Mouse (Mus musculus) spleen, adult 2 months (tissue): ENCODE data around the gene Cfap221.

Experiments
- CTCF ChIP-seq: fragments of 200-500 bp; IDR thresholded peaks from 2 replicates; pipeline ENCODE4 v1.5.1; 2011; ENCODE audit warnings: mild to moderate bottlenecking, inconsistent platforms; ENCODE audit not compliant: insufficient read depth, insufficient read length, insufficient replicate concordance; ENCODE audit errors: extremely low read depth
- POLR2A ChIP-seq: fragments of 200-500 bp; IDR thresholded peaks from 2 replicates; pipeline ENCODE4 v1.6.1; 2011; ENCODE audit warnings: low read depth, low read length, inconsistent platforms

DNA sequence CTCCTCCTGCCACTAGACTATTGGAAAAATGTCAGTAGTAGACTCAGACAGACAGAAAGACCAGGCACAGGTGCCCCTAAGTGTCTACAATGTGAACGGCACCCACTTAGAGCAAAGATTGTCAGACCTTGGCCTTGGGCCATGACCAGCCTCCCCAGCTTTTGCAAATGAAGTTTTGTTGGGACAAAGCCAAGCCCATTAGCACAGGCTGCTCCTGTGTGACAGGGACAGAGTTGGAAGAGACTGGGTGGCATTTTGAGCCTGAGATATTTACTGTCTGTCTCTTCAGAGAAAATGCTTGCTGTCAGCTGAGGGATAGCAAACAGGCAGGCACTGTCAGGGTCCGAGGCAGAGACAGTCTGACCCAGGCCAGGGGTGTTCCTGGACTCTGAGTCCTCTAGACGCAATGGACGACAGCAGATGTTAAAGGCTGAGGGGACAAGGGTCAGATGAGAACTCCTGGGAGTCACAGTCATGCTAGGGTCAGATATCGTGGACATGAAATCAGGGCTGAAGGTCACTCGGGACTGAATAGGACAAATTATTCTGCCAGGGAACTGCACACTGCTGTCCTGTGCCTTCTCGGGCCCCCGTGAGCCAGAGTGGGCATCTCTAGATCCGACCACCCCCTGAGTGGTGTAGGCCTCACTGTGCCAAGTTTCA, 40.1 kb upstream of the Cfap221 start:
- no peak for TF ChIP-seq CTCF
- TF ChIP-seq POLR2A = no peak
